Mouse (Mus musculus): ENCODE results near the gene Prr15. TPM values are rescaled to one million over a fixed set of nuclear protein-coding genes. Genes with fewer than 3 reads are reported as not detected.

Gene Prr15
- total RNA-seq, 2 experiments from 2014 or later, result 2.4 to 2.9 TPM

GRCm38 (mm10) chr6:54329598-54329997 lies 4.0 kb downstream of the Prr15 start:
- no peak for DNase-seq
- intact Hi-C loops (cut with DNase I), result no loop called here

GRCm38 (mm10) chr6:54330166-54330565 lies 4.5 kb downstream of the Prr15 start:
- intact Hi-C loops (cut with DNase I), result no loop called here
- DNase-seq, result no peak

DNA sequence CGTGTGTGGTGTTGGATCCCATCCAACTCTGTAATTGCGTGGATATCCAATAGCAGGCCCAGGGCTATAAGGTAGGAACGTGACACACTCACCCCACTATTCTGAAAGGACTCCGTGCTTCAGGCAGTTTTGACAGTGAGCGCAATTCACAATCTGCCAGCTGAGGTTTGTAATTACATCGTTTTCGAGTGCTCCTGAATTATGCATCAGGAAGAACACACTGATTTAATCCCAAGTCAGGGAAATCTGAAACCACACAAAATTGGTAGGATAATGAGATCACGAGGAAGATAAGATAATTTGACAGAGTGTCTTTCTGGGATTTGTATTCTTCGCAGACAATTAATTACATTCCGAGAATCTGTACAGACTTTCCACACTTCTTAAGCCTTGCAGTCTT lies 6.1 kb downstream of the Prr15 start:
- intact Hi-C loops (cut with DNase I), result no loop called here
- no peak for DNase-seq

GRCm38 (mm10) chr6:54332203-54332602 lies 6.6 kb downstream of the Prr15 start:
- intact Hi-C loops (cut with DNase I), result no loop called here
- DNase-seq, result no peak

DNA sequence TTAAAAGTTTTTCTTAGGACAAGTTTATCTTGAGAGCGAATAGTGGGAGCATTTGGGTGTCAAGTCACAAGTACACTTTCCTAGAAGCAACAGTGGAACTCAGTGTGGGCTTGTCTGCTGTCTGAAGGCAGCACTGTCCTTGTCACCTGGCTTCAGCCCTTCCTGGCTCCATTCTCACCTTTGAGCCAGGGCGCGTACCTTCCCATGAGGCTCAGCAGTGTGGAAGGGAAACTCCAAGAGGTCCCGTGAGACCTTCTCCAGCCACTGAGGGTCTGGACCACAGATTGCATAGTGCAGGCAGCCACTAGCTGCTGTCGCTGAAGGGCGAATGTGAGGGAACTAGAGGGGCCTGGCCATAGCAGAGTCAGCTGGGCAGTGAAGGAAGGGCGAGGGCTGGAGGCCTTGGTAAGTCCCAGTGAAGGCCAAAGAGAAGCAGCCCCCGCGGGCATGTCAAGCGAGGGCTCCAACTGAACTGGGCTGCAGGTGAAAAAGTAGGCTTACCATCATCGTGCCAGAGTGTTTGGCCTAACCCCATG lies 7.5 kb downstream of the Prr15 start:
- intact Hi-C loops (cut with DNase I), result no loop called here
- no peak for DNase-seq

GRCm38 (mm10) chr6:54333652-54334396 lies 8.2 kb downstream of the Prr15 start:
- intact Hi-C loops (cut with DNase I), result no loop called here
- no peak for DNase-seq

- intact Hi-C loops (cut with DNase I), result no loop called here
- DNase-seq, result no peak
These were observed 11.7 kb downstream of the Prr15 start for GRCm38 (mm10) chr6:54337321-54337720.

DNA sequence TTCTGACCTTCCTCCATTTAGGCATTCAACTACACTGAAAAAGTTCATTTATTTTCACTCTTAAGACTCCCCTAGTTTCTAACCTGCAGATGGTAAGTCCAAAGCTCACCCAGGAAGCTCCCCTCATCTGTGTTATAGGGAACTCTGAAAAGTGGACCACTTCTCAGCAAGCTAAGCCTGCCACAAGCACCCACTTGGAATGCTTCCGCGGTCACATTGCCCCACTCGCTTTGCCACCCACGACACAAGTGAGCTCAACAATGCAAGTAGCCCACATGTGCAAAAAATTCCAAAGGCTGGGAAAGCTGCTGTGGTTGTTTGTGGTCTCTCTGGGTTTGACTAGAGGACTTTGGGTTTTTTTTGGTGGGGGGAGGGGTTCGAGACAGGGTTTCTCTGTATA lies 15.5 kb downstream of the Prr15 start:
- intact Hi-C loops (cut with DNase I), result no loop called here
- no peak for DNase-seq

- no peak for DNase-seq
- intact Hi-C loops (cut with DNase I), result no loop called here
These were observed 16.6 kb downstream of the Prr15 start for GRCm38 (mm10) chr6:54342223-54342622.

DNA sequence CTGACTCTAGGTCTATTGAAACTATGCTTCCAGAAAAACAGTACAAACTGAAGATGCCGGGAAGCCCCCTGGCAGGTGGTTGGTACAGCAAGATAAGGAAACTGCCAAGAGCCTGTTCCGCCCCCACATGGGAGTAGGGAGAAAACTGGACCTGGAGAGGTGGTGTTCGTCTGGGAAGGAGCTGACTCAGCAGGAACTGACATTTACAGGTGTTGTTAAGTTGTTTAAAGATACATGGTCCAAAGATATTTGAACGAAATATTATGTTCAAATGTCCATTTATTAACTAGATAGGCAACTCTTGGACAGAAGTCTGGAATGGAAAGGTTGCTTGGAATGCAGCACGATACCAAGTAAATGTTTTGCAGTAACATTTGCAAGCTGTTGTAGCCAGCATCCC lies 26.2 kb downstream of the Prr15 start:
- intact Hi-C loops (cut with DNase I), result no loop called here
- DNase-seq, result no peak

DNA sequence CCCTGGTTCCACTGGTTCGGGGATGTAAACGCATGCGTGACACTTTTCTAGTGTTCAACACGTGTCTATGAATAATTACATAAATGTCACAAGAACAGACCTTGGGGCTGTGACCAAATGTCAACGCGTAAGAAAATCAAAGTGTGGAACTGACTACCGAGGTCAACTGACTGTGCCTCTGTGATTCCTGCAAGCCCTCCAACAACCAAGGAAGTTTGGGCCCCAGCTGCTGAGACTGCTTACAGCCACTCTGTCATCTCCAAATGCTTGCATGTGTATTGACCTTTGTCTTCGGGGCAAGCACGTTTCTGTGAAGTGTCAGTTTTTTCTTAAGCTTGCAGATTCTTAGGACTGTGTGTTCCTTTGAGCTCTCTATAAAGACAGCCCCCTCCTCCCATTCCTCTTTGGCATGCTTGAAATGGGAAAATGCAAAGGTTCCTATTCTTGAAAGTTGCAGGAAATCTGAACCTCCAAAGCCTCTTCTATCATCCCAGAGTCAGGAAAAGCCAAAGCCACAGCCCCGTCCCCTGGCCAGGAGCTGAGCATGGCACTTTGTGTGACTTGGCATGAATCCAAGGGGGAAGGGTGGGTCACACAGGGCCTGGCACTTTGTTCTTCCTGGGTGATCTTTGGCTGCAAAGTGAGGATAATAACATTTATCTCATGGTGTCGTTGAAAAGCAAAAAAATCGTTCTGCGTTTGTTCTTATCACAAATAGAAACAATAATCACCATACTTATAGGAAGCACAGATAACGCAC lies 27.5 kb downstream of the Prr15 start:
- intact Hi-C loops (cut with DNase I), result no loop called here
- DNase-seq, result no peak

- intact Hi-C loops (cut with DNase I), result no loop called here
These were observed 28.1 kb downstream of the Prr15 start for GRCm38 (mm10) chr6:54353698-54354097.

GRCm38 (mm10) chr6:54355626-54356025 lies 30.0 kb downstream of the Prr15 start:
- DNase-seq, result no peak
- intact Hi-C loops (cut with DNase I), result no loop called here

More at GRCm38 (mm10) chr6:54353698-54354097, 28.1 kb downstream of the Prr15 start:
- DNase-seq, result no peak

- peak in 1 of 2 experiments; percentile 16 for DNase-seq
- intact Hi-C loops (cut with DNase I), result no loop called here
These were observed 37.1 kb downstream of the Prr15 start for GRCm38 (mm10) chr6:54362526-54363324.

- DNase-seq, result no peak
- intact Hi-C loops (cut with DNase I), result loop anchor here (5.0 kb wide), 2 partner anchors 107 to 582 kb away; no protein-coding TSS in a partner anchor
These were observed 38.9 kb downstream of the Prr15 start for GRCm38 (mm10) chr6:54364406-54365136.

GRCm38 (mm10) chr6:54366607-54367006 lies 41.0 kb downstream of the Prr15 start:
- DNase-seq, result no peak
- intact Hi-C loops (cut with DNase I), result loop anchor here (5.0 kb wide), 2 partner anchors 109 to 584 kb away; no protein-coding TSS in a partner anchor

DNA sequence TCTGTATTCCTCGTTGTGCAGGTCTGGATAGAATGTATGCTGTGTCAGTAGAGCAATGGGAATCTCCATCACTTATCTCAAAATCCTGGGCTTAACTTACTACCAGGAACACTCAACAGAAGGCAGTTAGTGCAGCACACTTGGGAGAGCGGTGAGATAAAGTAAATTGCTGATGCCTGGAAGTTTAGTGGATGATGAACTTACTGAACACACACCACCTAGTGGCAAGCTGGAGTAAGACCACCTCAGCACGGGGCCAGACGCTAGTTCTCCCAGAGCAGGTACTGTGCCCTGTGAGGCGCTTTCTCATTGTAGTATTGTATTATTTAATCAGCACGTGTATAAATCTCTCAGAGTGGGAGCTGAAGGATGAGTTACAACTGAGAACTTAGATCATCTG lies 42.4 kb downstream of the Prr15 start:
- intact Hi-C loops (cut with DNase I), result loop anchor here (5.0 kb wide), 2 partner anchors 111 to 586 kb away; no protein-coding TSS in a partner anchor
- DNase-seq, result peak; percentile 44 to 50

- no peak for DNase-seq
- intact Hi-C loops (cut with DNase I), result loop anchor here (5.0 kb wide), 2 partner anchors 113 to 588 kb away; no protein-coding TSS in a partner anchor
These were observed 44.4 kb downstream of the Prr15 start for GRCm38 (mm10) chr6:54369913-54370542.

- DNase-seq, result no peak
- intact Hi-C loops (cut with DNase I), result no loop called here
These were observed 46.2 kb downstream of the Prr15 start for GRCm38 (mm10) chr6:54371874-54372273.

Measured in heart, postnatal 14 days (tissue).